Mouse (Mus musculus) hindbrain, embryonic 13.5 days (tissue): ENCODE results near the gene Rpusd4. TPM values are rescaled to one million over a fixed set of nuclear protein-coding genes. Genes with fewer than 3 reads are reported as not detected.

Experiments used
- ATAC-seq: fragments of 200-750 bp; cut with Nextera tagmentation; 2 replicates; pipeline ENCODE4 v1.8.0; 2017; ENCODE audit warnings: moderate TSS enrichment; ENCODE audit not compliant: low FRiP score
- H3K27ac ChIP-seq: fragments of 300-500 bp; sonication (generic); 2 replicates; pipeline ENCODE4 v1.5.1; 2015; ENCODE audit warnings: inconsistent platforms, mild to moderate bottlenecking, moderate library complexity
- H3K27me3 ChIP-seq: fragments of 300-500 bp; sonication (generic); 2 replicates; pipeline ENCODE4 v1.6.1; 2015; ENCODE audit warnings: mild to moderate bottlenecking, inconsistent platforms
- H3K36me3 ChIP-seq: fragments of 300-500 bp; sonication (generic); 2 replicates; pipeline ENCODE4 v1.6.1; 2015; ENCODE audit warnings: mild to moderate bottlenecking, inconsistent platforms
- H3K4me1 ChIP-seq: fragments of 300-500 bp; sonication (generic); replicated peaks from 2 replicates; pipeline ENCODE4 v1.6.1; 2015; ENCODE audit warnings: inconsistent platforms
- H3K4me2 ChIP-seq: fragments of 300-500 bp; sonication (generic); 2 replicates; pipeline ENCODE4 v1.6.1; 2015; ENCODE audit warnings: inconsistent platforms, mild to moderate bottlenecking, moderate library complexity
- H3K4me3 ChIP-seq: fragments of 300-500 bp; sonication (generic); 2 replicates; pipeline ENCODE4 v1.5.1; 2015; ENCODE audit warnings: mild to moderate bottlenecking, inconsistent platforms
- H3K9ac ChIP-seq: fragments of 300-500 bp; sonication (generic); 2 replicates; pipeline ENCODE4 v1.6.1; 2015; ENCODE audit warnings: mild to moderate bottlenecking, inconsistent platforms
- H3K9me3 ChIP-seq: fragments of 300-500 bp; sonication (generic); 2 replicates; pipeline ENCODE4 v1.6.1; 2016; ENCODE audit warnings: inconsistent platforms
- WGBS: fragments of 180-500 bp; shearing (Covaris S2); methylation state at CpG from one replicate; pipeline ENCODE4 v1.1.7; 2015; 5-methylcytosine and 5-hydroxymethylcytosine counted together
- polyA plus RNA-seq: library from polyadenylated mRNA; unstranded; fragments of >200 nt; fragmentation: Nextera tagmentation; extraction: Ambion mirVana; gene quantifications from 2 replicates; pipeline ENCODE4 v1.2.1, GENCODE M21; 2015

Gene Rpusd4
- polyA plus RNA-seq: 18.7 and 19.9 TPM in 2 replicates

- ATAC-seq: peak; percentile 97
- under 1% methylated on average over 62 of the region's 62 CpGs for WGBS
- no peaks in the 10 kb centered on the region for H3K27me3 ChIP-seq
Observed at GRCm38 (mm10) chr9:35267146-35267975, at the start of gene Rpusd4, which contains the start of gene Fam118b. Gene Rpusd4, plus strand, starts transcription at chr9:35267865. Gene Fam118b, minus strand, starts transcription at chr9:35267805.

DNA sequence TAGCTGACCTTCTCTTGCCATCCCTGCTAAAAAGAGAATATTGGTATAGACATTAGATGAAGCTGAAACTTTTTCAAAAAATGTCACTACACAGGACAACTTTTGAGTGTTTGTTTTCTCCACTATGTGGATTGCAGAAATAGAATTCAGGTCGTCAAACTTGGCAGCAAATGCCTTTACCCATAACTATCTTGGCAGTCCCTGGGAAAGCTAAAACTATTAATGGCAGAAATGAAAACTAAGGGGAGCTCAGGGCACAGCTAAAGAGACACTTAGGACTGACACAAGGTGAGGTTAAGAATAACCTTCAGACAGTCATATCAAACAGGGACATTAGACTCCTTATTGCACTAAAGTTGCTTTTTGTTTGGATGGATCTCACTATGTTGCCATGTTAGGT is 49.7 kb upstream of the Rpusd4 start:
- no peak for ATAC-seq
- Histone ChIP-seq H3K4me2 (no peak overlapping the region), H3K9me3 (no peaks in the 10 kb centered on the region), H3K9ac (no peak overlapping the region), H3K4me1 (no peaks in the 10 kb centered on the region), H3K4me3 (no peak overlapping the region), H3K27me3 (no peaks in the 10 kb centered on the region), H3K27ac (no peak overlapping the region), H3K36me3 (peaks cover 84% of the 10 kb centered on the region)
- WGBS: 91% methylated on average over 1 of the region's 1 CpGs

More at GRCm38 (mm10) chr9:35267146-35267975, at the start of gene Rpusd4, which contains the start of gene Fam118b:
- Histone ChIP-seq H3K4me1 (peaks cover 25% of the 10 kb centered on the region), H3K36me3 (peaks cover 2% of the 10 kb centered on the region), H3K27ac (peak within 1 kb of the TSS; percentile 92), H3K4me3 (peak within 1 kb of the TSS; percentile 79), H3K9ac (peak within 1 kb of the TSS; percentile 85), H3K4me2 (peak within 1 kb of the TSS; percentile 66), H3K9me3 (no peaks in the 10 kb centered on the region)

DNA sequence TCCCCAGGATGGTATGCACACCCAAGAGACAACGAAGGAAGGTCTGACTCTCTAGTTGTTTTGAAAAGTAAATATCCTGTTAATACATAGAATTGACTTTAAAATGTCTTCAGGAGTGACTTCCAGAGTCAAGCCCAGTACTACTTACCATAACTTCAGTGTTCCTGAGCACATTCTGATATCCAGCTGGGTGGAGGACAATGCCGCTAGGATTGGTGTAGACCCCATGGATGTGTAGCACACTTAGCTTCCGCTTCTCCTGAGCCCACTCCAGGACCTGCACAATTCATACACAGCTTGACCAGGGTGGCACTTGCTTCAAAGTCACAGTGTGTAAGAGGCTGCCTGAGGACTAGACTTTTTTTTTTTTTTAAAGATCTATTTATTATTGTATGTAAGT is 44.2 kb upstream of the Rpusd4 start:
- WGBS: 97% methylated on average over 3 of the region's 3 CpGs
- peaks cover 67% of the 10 kb centered on the region for H3K36me3 ChIP-seq

GRCm38 (mm10) chr9:35228671-35229070 is 39.0 kb upstream of the Rpusd4 start:
- H3K36me3 ChIP-seq: peaks cover 55% of the 10 kb centered on the region
- H3K4me3 ChIP-seq: no peak overlapping the region
- H3K27ac ChIP-seq: no peak overlapping the region
- no peak for ATAC-seq
- 92% methylated on average over 3 of the region's 3 CpGs for WGBS
- no peaks in the 10 kb centered on the region for H3K4me1 ChIP-seq
- H3K4me2 ChIP-seq: no peak overlapping the region
- no peak overlapping the region for H3K9ac ChIP-seq
- H3K9me3 ChIP-seq: no peaks in the 10 kb centered on the region
- H3K27me3 ChIP-seq: no peaks in the 10 kb centered on the region

More for the DNA sequence above, 44.2 kb upstream of the Rpusd4 start:
- H3K27me3 ChIP-seq: no peaks in the 10 kb centered on the region
- no peak overlapping the region for H3K27ac ChIP-seq
- H3K9ac ChIP-seq: no peak overlapping the region
- H3K4me3 ChIP-seq: no peak overlapping the region
- no peak for ATAC-seq
- H3K4me1 ChIP-seq: no peaks in the 10 kb centered on the region
- no peak overlapping the region for H3K4me2 ChIP-seq
- no peaks in the 10 kb centered on the region for H3K9me3 ChIP-seq

- no peaks in the 10 kb centered on the region for H3K27me3 ChIP-seq
- H3K9me3 ChIP-seq: no peaks in the 10 kb centered on the region
- no peak overlapping the region for H3K4me2 ChIP-seq
- WGBS: 60% methylated on average over 3 of the region's 3 CpGs
- H3K4me3 ChIP-seq: no peak overlapping the region
- H3K36me3 ChIP-seq: peaks cover 56% of the 10 kb centered on the region
- H3K4me1 ChIP-seq: no peaks in the 10 kb centered on the region
- no peak overlapping the region for H3K27ac ChIP-seq
- H3K9ac ChIP-seq: no peak overlapping the region
- no peak for ATAC-seq
Observed at GRCm38 (mm10) chr9:35235996-35236395, 31.7 kb upstream of the Rpusd4 start.

GRCm38 (mm10) chr9:35238371-35238770 is 29.3 kb upstream of the Rpusd4 start:
- WGBS: 92% methylated on average over 1 of the region's 1 CpGs
- Histone ChIP-seq H3K9ac (no peak overlapping the region), H3K36me3 (peaks cover 34% of the 10 kb centered on the region), H3K4me2 (no peak overlapping the region), H3K4me1 (no peaks in the 10 kb centered on the region), H3K9me3 (no peaks in the 10 kb centered on the region), H3K4me3 (no peak overlapping the region), H3K27me3 (no peaks in the 10 kb centered on the region), H3K27ac (no peak overlapping the region)
- ATAC-seq: no peak

DNA sequence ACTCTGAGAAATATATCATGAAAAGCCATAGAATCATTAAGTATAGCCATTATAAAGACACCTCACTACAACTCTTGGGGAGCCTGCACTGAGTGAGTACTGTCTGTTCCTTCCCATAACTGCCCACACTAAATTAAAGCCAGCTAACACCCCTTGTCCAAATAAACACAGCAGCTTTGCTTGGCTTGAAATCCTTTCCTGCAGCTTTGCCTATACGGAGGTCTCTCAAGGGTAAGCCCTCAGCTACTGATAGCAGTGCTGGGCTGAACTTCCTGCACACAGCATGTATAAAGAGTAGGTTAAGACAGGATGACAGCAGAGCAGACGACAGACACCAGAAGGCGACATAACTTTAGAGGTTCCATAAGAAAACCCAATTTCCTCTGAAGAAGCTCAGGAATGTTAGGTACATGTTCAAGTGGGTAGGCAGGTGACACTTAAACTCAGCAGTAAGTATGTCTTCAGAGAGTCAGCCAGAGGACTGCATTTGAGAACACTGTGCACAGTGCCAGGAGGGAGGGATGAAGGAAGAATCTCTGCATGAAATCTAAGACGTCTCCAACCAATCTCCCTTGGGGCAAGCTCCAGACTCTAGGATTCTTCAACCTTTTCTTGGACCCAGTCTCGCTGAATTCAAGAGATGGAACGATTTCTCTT is 28.6 kb upstream of the Rpusd4 start:
- Histone ChIP-seq H3K4me1 (no peaks in the 10 kb centered on the region), H3K36me3 (peaks cover 29% of the 10 kb centered on the region), H3K27me3 (no peaks in the 10 kb centered on the region), H3K4me3 (no peak overlapping the region), H3K9me3 (no peaks in the 10 kb centered on the region), H3K27ac (no peak overlapping the region), H3K9ac (no peak overlapping the region), H3K4me2 (no peak overlapping the region)
- WGBS: 81% methylated on average over 6 of the region's 6 CpGs
- ATAC-seq: no peak

GRCm38 (mm10) chr9:35239734-35240133 is 27.9 kb upstream of the Rpusd4 start:
- WGBS: 69% methylated on average over 1 of the region's 1 CpGs
- Histone ChIP-seq H3K4me1 (peaks cover 2% of the 10 kb centered on the region), H3K36me3 (peaks cover 22% of the 10 kb centered on the region), H3K4me3 (no peak overlapping the region), H3K4me2 (no peak overlapping the region), H3K9ac (no peak overlapping the region), H3K9me3 (no peaks in the 10 kb centered on the region), H3K27ac (no peak overlapping the region), H3K27me3 (no peaks in the 10 kb centered on the region)
- no peak for ATAC-seq

- Histone ChIP-seq H3K27ac (no peak overlapping the region), H3K27me3 (no peaks in the 10 kb centered on the region), H3K4me1 (peaks cover 13% of the 10 kb centered on the region), H3K36me3 (0 out of 2 replicates have a peak, but pooled peaks cover 7% of the 10 kb centered on the region), H3K9ac (no peak overlapping the region), H3K4me3 (no peak overlapping the region), H3K9me3 (no peaks in the 10 kb centered on the region), H3K4me2 (no peak overlapping the region)
- 91% methylated on average over 2 of the region's 2 CpGs for WGBS
- ATAC-seq: no peak
Observed at GRCm38 (mm10) chr9:35247405-35247804, 20.3 kb upstream of the Rpusd4 start.

DNA sequence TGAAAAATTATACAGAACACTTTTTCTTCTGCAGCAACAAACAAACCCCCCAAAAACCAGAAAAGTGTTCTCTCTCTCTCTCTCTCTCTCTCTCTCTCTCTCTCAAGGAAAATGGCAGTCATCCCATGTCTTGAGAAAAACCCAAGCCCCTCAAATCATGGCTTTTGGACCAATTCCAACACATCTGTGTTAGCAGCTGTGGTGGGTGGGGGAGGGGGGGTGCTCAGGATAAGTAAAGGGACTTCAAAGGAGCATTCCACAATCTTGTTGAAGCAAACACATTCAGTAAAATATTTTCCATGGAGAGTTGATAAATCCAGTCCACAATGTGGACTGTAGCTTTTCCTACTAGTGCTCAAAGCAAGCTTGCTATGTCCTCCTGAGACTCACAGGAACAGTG is 18.2 kb upstream of the Rpusd4 start:
- peaks cover 13% of the 10 kb centered on the region for H3K4me1 ChIP-seq
- H3K27ac ChIP-seq: no peak overlapping the region
- H3K36me3 ChIP-seq: peaks cover 7% of the 10 kb centered on the region; the same call in 1 of the 2 replicates
- no peaks in the 10 kb centered on the region for H3K9me3 ChIP-seq
- H3K9ac ChIP-seq: no peak overlapping the region
- ATAC-seq: no peak
- H3K27me3 ChIP-seq: no peaks in the 10 kb centered on the region
- no peak overlapping the region for H3K4me3 ChIP-seq
- H3K4me2 ChIP-seq: no peak overlapping the region

DNA sequence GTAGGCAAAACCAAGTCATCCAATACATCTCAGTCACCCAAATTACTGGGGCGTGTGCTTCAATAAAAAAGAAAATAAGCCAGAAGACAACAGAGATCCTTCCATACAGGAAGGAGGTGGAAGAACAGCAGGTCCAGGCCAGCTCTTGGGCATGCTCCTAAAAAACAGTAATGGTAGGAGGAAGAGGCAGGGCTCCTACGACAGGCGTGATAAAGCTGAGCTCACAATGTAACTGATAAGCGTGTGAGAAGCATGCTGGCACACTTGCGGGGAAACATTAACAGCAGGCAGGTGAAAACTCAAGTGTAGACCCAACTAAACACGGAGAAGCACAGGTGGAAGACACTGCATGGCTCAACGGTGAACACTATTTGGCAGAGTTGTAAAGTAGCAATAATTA is 10.3 kb upstream of the Rpusd4 start:
- 94% methylated on average over 7 of the region's 7 CpGs for WGBS
- ATAC-seq: no peak
- Histone ChIP-seq H3K9ac (no peak overlapping the region), H3K4me2 (no peak overlapping the region), H3K9me3 (no peaks in the 10 kb centered on the region), H3K27ac (no peak overlapping the region), H3K4me3 (no peak overlapping the region), H3K36me3 (peaks cover 14% of the 10 kb centered on the region), H3K4me1 (no peaks in the 10 kb centered on the region), H3K27me3 (no peaks in the 10 kb centered on the region)

GRCm38 (mm10) chr9:35262418-35262817 is 5.2 kb upstream of the Rpusd4 start:
- H3K9ac ChIP-seq: no peak overlapping the region
- peaks cover 13% of the 10 kb centered on the region for H3K4me1 ChIP-seq
- H3K4me2 ChIP-seq: no peak overlapping the region
- ATAC-seq: no peak
- H3K36me3 ChIP-seq: peaks cover 11% of the 10 kb centered on the region; the same call in 1 of the 2 replicates
- no peaks in the 10 kb centered on the region for H3K9me3 ChIP-seq
- no peak overlapping the region for H3K4me3 ChIP-seq
- 90% methylated on average over 4 of the region's 4 CpGs for WGBS
- no peak overlapping the region for H3K27ac ChIP-seq
- H3K27me3 ChIP-seq: no peaks in the 10 kb centered on the region
